Mouse (Mus musculus) stomach, embryonic 14.5 days (tissue): ENCODE results near the gene Zkscan1. TPM values are rescaled to one million over a fixed set of nuclear protein-coding genes. Genes with fewer than 3 reads are reported as not detected.
A peak's percentile ranks its signal among the peaks of the same experiment; 100 is the strongest.
"Not testable (repeated sequence)": the region's sequence is repeated elsewhere in the genome, so short reads cannot be mapped to it uniquely, and the experiment has no call there.

ENCODE experiments used
- ATAC-seq: fragments of 200-750 bp; cut with Nextera tagmentation; 2 replicates; pipeline ENCODE4 v1.8.0; 2017; ENCODE audit warnings: low read depth, moderate TSS enrichment; ENCODE audit not compliant: insufficient number of reproducible peaks, insufficient read depth, low FRiP score
- H3K27ac ChIP-seq: fragments of 300-500 bp; sonication (generic); 2 replicates; pipeline ENCODE4 v1.5.1; 2014; ENCODE audit warnings: mild to moderate bottlenecking, low read length, moderate library complexity, mixed read lengths
- H3K27me3 ChIP-seq: fragments of 300-500 bp; sonication (generic); 2 replicates; pipeline ENCODE4 v1.6.1; 2014; ENCODE audit warnings: low read length, control low read depth, mixed read lengths; ENCODE audit not compliant: control insufficient read depth, insufficient read depth
- H3K36me3 ChIP-seq: fragments of 300-500 bp; sonication (generic); 2 replicates; pipeline ENCODE4 v1.6.1; 2014; ENCODE audit warnings: mild to moderate bottlenecking, control low read depth, low read length, moderate library complexity, mixed read lengths; ENCODE audit not compliant: control insufficient read depth, insufficient read depth
- H3K4me1 ChIP-seq: fragments of 300-500 bp; sonication (generic); 2 replicates; pipeline ENCODE4 v1.6.1; 2014; ENCODE audit warnings: low read length, control low read depth, mixed read lengths; ENCODE audit not compliant: control insufficient read depth, insufficient read depth
- H3K4me2 ChIP-seq: fragments of 300-500 bp; sonication (generic); replicated peaks from 2 replicates; pipeline ENCODE4 v1.6.1; 2014; ENCODE audit warnings: low read depth, low read length, control low read depth
- H3K4me3 ChIP-seq: fragments of 300-500 bp; sonication (generic); 2 replicates; pipeline ENCODE4 v1.5.1; 2014; ENCODE audit warnings: low read depth, low read length, control low read depth
- H3K9ac ChIP-seq: fragments of 300-500 bp; sonication (generic); replicated peaks from 2 replicates; pipeline ENCODE4 v1.6.1; 2014; ENCODE audit warnings: low read depth, mild to moderate bottlenecking, control low read depth, low read length, moderate library complexity, mixed read lengths
- H3K9me3 ChIP-seq: fragments of 300-500 bp; sonication (generic); 2 replicates; pipeline ENCODE4 v1.6.1; 2016; ENCODE audit warnings: low read depth, low read length, control low read depth; ENCODE audit not compliant: control insufficient read depth
- WGBS: fragments of 180-500 bp; shearing (Covaris S2); extraction: QIAGEN DNeasy Blood & Tissue Kit; methylation state at CpG from one replicate; pipeline ENCODE4 v1.1.7; 2014; 5-methylcytosine and 5-hydroxymethylcytosine counted together
- polyA plus RNA-seq: library from polyadenylated mRNA; unstranded; fragments of >200 nt; fragmentation: Nextera tagmentation; extraction: Ambion mirVana; gene quantifications from 2 replicates; pipeline ENCODE4 v1.2.1, GENCODE M21; 2014

The Zkscan1 gene
- 27.7 and 28.0 TPM in 2 replicates for polyA plus RNA-seq

DNA sequence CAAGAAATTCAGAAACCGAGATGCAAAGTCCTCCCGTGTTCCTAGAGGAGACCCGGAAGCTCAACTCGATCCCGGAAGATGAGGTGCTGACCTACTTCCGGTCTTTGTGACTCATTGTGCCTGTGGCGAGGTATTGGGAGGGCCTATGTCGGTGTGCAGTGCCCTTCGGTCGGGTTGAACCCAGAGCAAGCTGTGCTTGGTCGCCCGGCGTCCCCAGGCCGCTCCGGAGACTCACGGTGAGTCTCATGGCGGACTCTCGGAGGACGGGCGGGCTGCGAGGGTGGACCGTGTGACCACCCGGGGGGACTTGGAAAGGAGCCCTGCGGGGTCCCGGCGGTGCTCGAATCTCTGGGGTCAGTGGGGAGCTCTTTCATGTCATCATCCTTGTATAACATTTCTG is at the start of gene Zkscan1:
Zkscan1 (plus strand) TSS at position 89 of the 400 bp plus-strand sequence.
- ATAC-seq = peak; percentile 93
- H3K27ac ChIP-seq = peak within 1 kb of the TSS; percentile 82
- no peaks in the 10 kb centered on the region for H3K9me3 ChIP-seq
- peak within 1 kb of the TSS; percentile 87 for H3K9ac ChIP-seq
- no peaks in the 10 kb centered on the region for H3K27me3 ChIP-seq
- no peaks in the 10 kb centered on the region for H3K36me3 ChIP-seq
- peak within 1 kb of the TSS; percentile 80 for H3K4me3 ChIP-seq
- peaks cover 9% of the 10 kb centered on the region; the same call in 1 of the 2 replicates for H3K4me1 ChIP-seq
- under 1% methylated on average over 27 of the region's 27 CpGs for WGBS
- peak within 1 kb of the TSS; percentile 47 for H3K4me2 ChIP-seq

DNA sequence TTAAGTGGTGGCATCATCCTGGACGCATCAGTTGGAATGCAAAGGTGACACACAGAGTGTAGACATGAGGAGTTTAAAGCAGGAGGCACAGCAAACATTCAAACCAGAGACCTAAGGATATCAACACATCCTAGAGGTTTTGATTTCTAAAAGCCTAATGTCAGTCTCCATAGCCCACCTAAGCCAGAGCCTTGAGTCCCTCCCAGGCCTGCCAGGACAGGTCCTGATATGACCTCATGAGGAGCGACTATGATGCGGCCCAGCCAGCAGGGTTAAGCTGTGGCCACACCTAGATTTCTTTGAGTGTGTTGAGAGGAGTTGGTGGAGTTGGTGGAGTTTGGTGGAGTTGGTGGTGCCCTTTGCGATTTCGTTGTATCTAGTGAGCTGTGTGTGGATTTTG is 32.0 kb upstream of the Zkscan1 start, which contains the start of gene Smok3c:
Smok3c (plus strand) TSS at position 301 of the 400 bp plus-strand sequence.
- ATAC-seq, H3K4me2 ChIP-seq: not testable (repeated sequence)
- no CpG with 5 or more reads among the region's 5 CpGs for WGBS

DNA sequence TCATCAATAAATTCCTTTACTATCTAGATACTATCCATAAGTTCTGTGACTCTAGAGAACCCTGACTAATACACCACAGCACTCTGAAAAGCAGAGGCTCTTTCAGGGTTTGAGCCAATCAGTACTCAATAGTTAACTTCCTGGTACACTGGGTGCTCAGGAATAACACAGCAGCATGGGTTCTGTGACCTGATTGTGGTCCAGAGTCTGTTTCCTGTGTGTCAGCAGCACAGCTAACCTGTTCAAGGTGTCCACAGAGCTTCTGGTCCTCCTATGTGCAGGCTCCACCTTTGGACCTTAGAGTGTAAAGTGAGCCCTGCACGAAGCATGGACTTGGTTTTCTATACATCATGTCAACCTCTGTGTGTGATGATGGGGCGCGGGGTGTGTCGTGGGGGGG is 11.1 kb upstream of the Zkscan1 start:
- 80% methylated on average over 4 of the region's 4 CpGs for WGBS
- ATAC-seq = no peak
- Histone ChIP-seq H3K27ac (no peak overlapping the region), H3K36me3 (no peaks in the 10 kb centered on the region), H3K27me3 (no peaks in the 10 kb centered on the region), H3K4me1 (no peaks in the 10 kb centered on the region), H3K4me3 (no peak overlapping the region), H3K9me3 (no peaks in the 10 kb centered on the region), H3K9ac (no peak overlapping the region), H3K4me2 (no peak overlapping the region)

More for the DNA sequence above, 32.0 kb upstream of the Zkscan1 start, which contains the start of gene Smok3c:
- not testable (repeated sequence) for H3K9ac ChIP-seq, H3K4me3 ChIP-seq, H3K4me1 ChIP-seq, H3K36me3 ChIP-seq, H3K9me3 ChIP-seq, H3K27ac ChIP-seq, H3K27me3 ChIP-seq

DNA sequence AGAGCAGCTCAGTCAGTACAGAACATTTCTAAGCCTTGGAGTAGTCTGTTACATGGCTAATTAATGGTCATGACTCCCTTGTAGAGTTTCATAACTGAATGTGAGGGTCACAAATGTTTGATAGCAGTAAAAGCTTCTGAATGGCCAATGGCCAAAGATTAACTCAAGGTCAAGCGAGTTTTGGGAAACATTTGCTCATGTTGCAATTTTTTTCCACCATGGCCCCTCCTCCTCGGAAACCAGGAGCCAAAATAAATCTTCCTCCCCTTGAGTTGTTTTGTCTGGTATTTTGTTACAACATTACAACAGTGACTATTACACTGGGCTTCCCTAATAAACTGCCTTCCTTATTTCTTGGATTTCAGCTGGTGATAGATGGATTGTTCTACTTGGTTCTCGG is 9.2 kb upstream of the Zkscan1 start:
- Histone ChIP-seq H3K4me1 (no peaks in the 10 kb centered on the region), H3K9ac (no peak overlapping the region), H3K27me3 (no peaks in the 10 kb centered on the region), H3K4me3 (no peak overlapping the region), H3K36me3 (no peaks in the 10 kb centered on the region), H3K27ac (no peak overlapping the region), H3K4me2 (no peak overlapping the region), H3K9me3 (no peaks in the 10 kb centered on the region)
- WGBS = 70% methylated on average over 3 of the region's 3 CpGs
- ATAC-seq = no peak

DNA sequence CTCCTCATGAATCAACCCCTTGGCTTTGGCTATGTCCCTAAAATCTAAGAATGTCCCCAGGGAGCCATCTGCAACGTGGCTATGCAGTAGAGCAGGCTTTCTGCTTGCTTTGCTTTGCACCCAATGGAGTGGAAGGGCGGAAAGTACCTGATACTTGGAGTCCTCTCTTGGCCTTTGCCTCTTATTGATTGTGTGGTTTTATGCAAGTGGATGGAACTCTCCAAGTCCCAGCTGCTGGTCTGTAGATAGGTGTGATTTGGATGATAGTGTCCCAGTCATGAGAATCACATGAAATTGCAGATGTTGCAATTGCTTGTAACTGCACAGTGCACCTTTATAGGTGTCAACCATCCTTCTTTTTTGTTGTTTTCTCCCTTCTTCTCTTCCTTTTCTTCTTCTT is 8.7 kb upstream of the Zkscan1 start:
- no peak overlapping the region for H3K27ac ChIP-seq

DNA sequence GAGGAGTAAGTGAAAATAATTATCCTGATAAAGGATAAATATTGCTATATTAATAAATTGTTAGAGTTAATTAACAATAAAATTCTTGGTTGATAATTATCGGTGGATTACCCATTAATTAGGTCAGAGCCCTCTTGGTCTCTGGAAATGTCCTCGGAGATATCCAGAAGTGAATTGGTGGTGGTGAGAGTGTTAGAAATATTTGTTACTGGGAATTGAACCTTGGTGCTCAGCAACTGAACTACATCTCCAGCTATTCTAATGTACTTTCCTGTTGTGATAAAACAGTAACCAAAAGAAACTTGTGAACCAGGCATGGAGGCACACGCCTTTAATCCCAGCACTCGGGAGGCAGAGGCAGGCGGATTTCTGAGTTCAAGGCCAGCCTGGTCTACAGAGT is 4.4 kb upstream of the Zkscan1 start:
- no peak for ATAC-seq
- H3K27me3 ChIP-seq = no peaks in the 10 kb centered on the region
- H3K9me3 ChIP-seq = no peaks in the 10 kb centered on the region
- no peak overlapping the region for H3K4me3 ChIP-seq
- 86% methylated on average over 5 of the region's 5 CpGs for WGBS
- no peaks in the 10 kb centered on the region for H3K4me1 ChIP-seq
- no peak overlapping the region for H3K27ac ChIP-seq
- H3K36me3 ChIP-seq = no peaks in the 10 kb centered on the region
- H3K4me2 ChIP-seq = no peak overlapping the region
- no peak overlapping the region for H3K9ac ChIP-seq

More for the DNA sequence above, 8.7 kb upstream of the Zkscan1 start:
- H3K27me3 ChIP-seq = no peaks in the 10 kb centered on the region
- no peaks in the 10 kb centered on the region for H3K4me1 ChIP-seq
- no peak overlapping the region for H3K4me2 ChIP-seq
- WGBS = 56% methylated on average over 2 of the region's 2 CpGs
- no peak overlapping the region for H3K4me3 ChIP-seq
- no peak for ATAC-seq
- H3K9me3 ChIP-seq = no peaks in the 10 kb centered on the region
- no peak overlapping the region for H3K9ac ChIP-seq
- H3K36me3 ChIP-seq = no peaks in the 10 kb centered on the region

DNA sequence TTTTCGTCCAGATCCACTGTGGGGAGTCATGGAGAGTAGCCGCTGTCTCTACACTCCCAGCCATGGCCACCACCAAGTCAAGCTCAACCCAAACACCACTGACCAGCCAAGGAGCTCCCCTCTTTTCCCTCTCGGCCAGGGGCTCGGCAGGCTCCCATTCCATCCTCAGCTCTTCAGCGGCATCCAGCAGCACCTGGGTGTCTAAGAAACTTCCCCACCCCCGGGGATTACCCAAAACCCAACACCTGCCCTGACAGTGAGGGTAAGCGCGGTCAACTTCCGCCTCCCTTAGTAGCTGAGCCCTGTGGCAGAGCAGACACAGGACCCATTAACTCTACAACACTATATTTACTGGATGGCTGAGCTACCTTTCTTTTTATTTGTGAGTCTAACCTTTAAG is 3.4 kb upstream of the Zkscan1 start:
- no peak overlapping the region for H3K27ac ChIP-seq
- peaks cover under 1% of the 10 kb centered on the region; the same call in 1 of the 2 replicates for H3K4me1 ChIP-seq
- H3K4me3 ChIP-seq = no peak overlapping the region
- no peak for ATAC-seq
- no peaks in the 10 kb centered on the region for H3K27me3 ChIP-seq
- 84% methylated on average over 9 of the region's 9 CpGs for WGBS
- no peaks in the 10 kb centered on the region for H3K36me3 ChIP-seq
- H3K9ac ChIP-seq = no peak overlapping the region
- no peaks in the 10 kb centered on the region for H3K9me3 ChIP-seq
- H3K4me2 ChIP-seq = no peak overlapping the region

DNA sequence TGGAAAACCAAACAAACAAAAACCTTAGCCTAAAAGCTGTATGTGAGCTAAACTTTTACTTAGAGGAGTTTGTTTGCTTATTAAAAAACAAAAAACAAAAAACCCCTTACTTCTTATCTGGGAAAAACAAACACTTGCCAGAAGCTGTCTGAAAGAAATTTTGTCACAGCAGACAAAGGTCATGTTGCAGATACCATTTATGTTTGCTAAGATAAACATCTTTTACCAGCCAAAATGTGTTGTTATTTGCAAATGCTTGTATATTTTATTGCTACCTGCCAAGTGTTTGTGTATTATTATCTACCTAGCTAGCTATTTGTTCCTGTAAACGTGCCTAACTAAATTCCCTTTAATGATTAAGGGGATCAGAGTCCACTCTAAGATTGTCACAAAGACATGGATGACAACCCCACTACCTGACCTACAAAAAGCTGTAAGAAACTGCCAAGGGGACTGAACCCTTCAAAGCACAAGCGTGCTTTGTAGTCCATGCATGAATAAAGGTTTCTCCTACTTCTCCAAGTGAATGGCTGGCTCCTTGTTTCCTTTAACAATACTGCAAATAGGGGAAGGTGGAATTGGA is 1.5 kb upstream of the Zkscan1 start:
- Histone ChIP-seq H3K4me1 (peaks cover 9% of the 10 kb centered on the region; the same call in 1 of the 2 replicates), H3K36me3 (no peaks in the 10 kb centered on the region), H3K9me3 (no peaks in the 10 kb centered on the region), H3K4me3 (no peak overlapping the region), H3K9ac (no peak overlapping the region), H3K27ac (no peak overlapping the region), H3K27me3 (no peaks in the 10 kb centered on the region), H3K4me2 (no peak overlapping the region)
- WGBS = 58% methylated on average over 2 of the region's 2 CpGs
- no peak for ATAC-seq

DNA sequence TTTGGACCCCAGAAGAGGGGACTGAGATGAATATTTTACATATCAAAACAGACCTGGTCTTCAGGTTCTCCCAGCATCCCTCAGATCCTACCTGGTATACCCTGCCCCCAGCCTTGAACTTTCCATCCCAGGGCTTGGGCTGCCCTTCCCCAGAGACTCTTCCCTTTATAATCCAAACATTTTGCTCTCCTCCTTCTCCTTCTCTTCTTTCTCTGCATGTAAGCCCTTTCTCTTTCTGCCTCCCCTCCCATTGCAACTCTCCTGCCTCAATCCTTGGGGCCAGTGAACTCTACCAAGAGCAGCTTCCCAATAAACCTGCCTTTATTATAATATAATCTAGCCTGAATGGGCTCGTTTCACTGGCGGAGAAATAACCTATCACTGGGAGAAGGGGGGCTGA is 948 bp upstream of the Zkscan1 start:
- Histone ChIP-seq H3K4me2 (no peak overlapping the region), H3K27ac (no peak overlapping the region), H3K9ac (no peak overlapping the region), H3K36me3 (no peaks in the 10 kb centered on the region), H3K9me3 (no peaks in the 10 kb centered on the region), H3K4me1 (peaks cover 9% of the 10 kb centered on the region; the same call in 1 of the 2 replicates), H3K27me3 (no peaks in the 10 kb centered on the region), H3K4me3 (no peak overlapping the region)
- ATAC-seq = no peak
- 85% methylated on average over 2 of the region's 2 CpGs for WGBS
